ENCODE assay signal across 22 mouse cellular contexts in genomic region chr9:8461737-8462136, GRCm38 (mm10).
DNase-seq lines count a peak whose midpoint lies in the region; ATAC-seq and TF ChIP-seq lines count a peak whose summit lies in the region.
"Had no signal": no experiment of that assay in that cellular context is flagged by ENCODE, and none has a peak within 500 bp of the region (broad histone marks: within the 10 kb centered on the region; RNA-seq: fewer than 3 reads in every experiment).

No protein-coding gene starts in this region.

- no peak for ATAC-seq in forebrain, embryonic 15.5 days (replicated peaks)
- ATAC-seq: forebrain, embryonic 14.5 days; forebrain, postnatal 0 days had no signal

- no peak overlapping the region for H3K4me3 ChIP-seq in ES-E14 (ENCODE audit: insufficient read depth in 1 of 2, low read depth in 1 of 2, low read length in 2 of 2, poor library complexity in 1 of 2, severe bottlenecking in 1 of 2)
- H3K4me3 ChIP-seq in forebrain, embryonic 15.5 days = no peak overlapping the region
- H3K4me3 ChIP-seq: embryonic facial prominence, embryonic 13.5 days; embryonic facial prominence, embryonic 15.5 days; erythroblast, embryonic 14.5 days; forebrain, embryonic 10.5 days; forebrain, embryonic 12.5 days had no signal

- H3K9ac ChIP-seq in ES-E14 (ENCODE audit: insufficient read depth, low read depth, low read length, poor library complexity, severe bottlenecking) = no peak overlapping the region
- no peak overlapping the region for H3K9ac ChIP-seq in forebrain, embryonic 15.5 days (replicated peaks)
- H3K9ac ChIP-seq: embryonic facial prominence, embryonic 13.5 days; embryonic facial prominence, embryonic 15.5 days; forebrain, embryonic 12.5 days; forebrain, postnatal 0 days had no signal

- no peaks in the 10 kb centered on the region for H3K36me3 ChIP-seq in ES-E14 (ENCODE audit: control insufficient read depth, insufficient read depth, low read length, poor library complexity, severe bottlenecking)
- no peaks in the 10 kb centered on the region for H3K36me3 ChIP-seq in forebrain, embryonic 15.5 days
- H3K36me3 ChIP-seq: embryonic facial prominence, embryonic 13.5 days; embryonic facial prominence, embryonic 15.5 days; forebrain, embryonic 10.5 days; forebrain, embryonic 12.5 days had no signal

- DNase-seq in ES-CJ7 (ENCODE audit: low read depth, low spot score) (peak; percentile 28), ES-E14 (ENCODE audit: low read depth, low spot score) (no peak), ZHBTc4 (ENCODE audit: low read depth, low spot score) (peak; percentile 28)
- DNase-seq in gastrocnemius, adult 8-10 months (ENCODE audit: low spot score in 2 of 2) = no peak
- DNase-seq: adrenal gland, adult 2 months; adrenal gland, postnatal 10 days; adrenal gland, postnatal 25 days; cerebellum, adult 11 months; cerebellum, adult 18-20 months; cerebellum, adult 8-10 months; cerebellum, adult 9-11 months; cerebellum, postnatal 14 days; cerebellum, postnatal 36 days; embryo, embryonic 11 days; forebrain, postnatal 0 days had no signal

- in situ Hi-C loops in ES-E14 (cut with MboI; ENCODE audit: low sequenced_read_pairs in 2 of 2, unreplicated experiment in 2 of 2) = no loop called here

- peak overlapping the region; percentile 44; the same call in 1 of the 2 replicates for H3K27ac ChIP-seq in ES-E14 (ENCODE audit: insufficient read depth, low read depth, low read length, poor library complexity, severe bottlenecking)
- no peak overlapping the region for H3K27ac ChIP-seq in forebrain, embryonic 15.5 days (replicated peaks)
- H3K27ac ChIP-seq: embryonic facial prominence, embryonic 13.5 days; embryonic facial prominence, embryonic 15.5 days; forebrain, embryonic 10.5 days; forebrain, embryonic 12.5 days had no signal

- H3K27me3 ChIP-seq in forebrain, embryonic 15.5 days = no peaks in the 10 kb centered on the region
- H3K27me3 ChIP-seq: embryonic facial prominence, embryonic 13.5 days; embryonic facial prominence, embryonic 15.5 days; forebrain, embryonic 12.5 days had no signal

- H3K4me2 ChIP-seq in forebrain, embryonic 15.5 days (replicated peaks) = no peak overlapping the region
- H3K4me2 ChIP-seq: embryonic facial prominence, embryonic 13.5 days; embryonic facial prominence, embryonic 15.5 days; forebrain, embryonic 12.5 days had no signal

- peaks cover 7 to 13% of the 10 kb centered on the region in 2 experiments for H3K4me1 ChIP-seq in ES-E14 (ENCODE audit: control insufficient read depth in 2 of 2, insufficient read depth in 2 of 2, low read length in 2 of 2, poor library complexity in 1 of 2)
- H3K4me1 ChIP-seq in forebrain, embryonic 15.5 days = no peaks in the 10 kb centered on the region
- H3K4me1 ChIP-seq: embryonic facial prominence, embryonic 13.5 days; embryonic facial prominence, embryonic 15.5 days; forebrain, embryonic 12.5 days had no signal

- H3K9me3 ChIP-seq in ES-E14 (ENCODE audit: control insufficient read depth, insufficient read depth, low read depth, low read length) = no peaks in the 10 kb centered on the region
- H3K9me3 ChIP-seq in forebrain, embryonic 15.5 days = no peaks in the 10 kb centered on the region
- H3K9me3 ChIP-seq: embryonic facial prominence, embryonic 13.5 days; embryonic facial prominence, embryonic 15.5 days; forebrain, embryonic 10.5 days; forebrain, embryonic 12.5 days had no signal

TF ChIP-seq in ES-E14, 5 proteins besides CTCF, POLR2A, EP300 and RAD21:
- no peak for TF ChIP-seq HCFC1 (IDR thresholded peaks at IDR 0.05; ENCODE audit: borderline replicate concordance, insufficient read depth, low read length)
- TF ChIP-seq CHD2 (IDR thresholded peaks at IDR 0.05; ENCODE audit: low read depth, low read length) = no peak
- no peak for TF ChIP-seq ZC3H11A (IDR thresholded peaks at IDR 0.05; ENCODE audit: borderline replicate concordance, low read depth, low read length)
- TF ChIP-seq MAFK (IDR thresholded peaks at IDR 0.05; ENCODE audit: insufficient read depth, low read depth, low read length) = no peak
- no peak for TF ChIP-seq ZNF384 (IDR thresholded peaks at IDR 0.05; ENCODE audit: low read depth, low read length)

Comparison
In these comparisons a context has a peak if more than half of its experiments do, and no peak if none do; other contexts are left out.
1. DNase-seq: peak in ES-CJ7 (single experiment) and ZHBTc4 (single experiment); none in ES-E14 (single experiment) and gastrocnemius, adult 8-10 months (0 of 2).